Mouse (Mus musculus): Measurements from ENCODE around the gene Pde6d. TPM values are rescaled to one million over a fixed set of nuclear protein-coding genes. Genes with fewer than 3 reads are reported as not detected.

Pde6d gene
- total RNA-seq, 2 experiments from 2014 or later, result 3.7 to 6.9 TPM

Other genes with a start within 250 kb of the Pde6d start
- 120 and 123 TPM in 2 replicates for gene Ncl, start 223.2 kb downstream of the Pde6d start, total RNA-seq (2015; ENCODE audit: low replicate concordance)
- gene Ncl, start 223.2 kb downstream of the Pde6d start, total RNA-seq (2017; ENCODE audit: low replicate concordance), result 80.3 and 144 TPM in 2 replicates
- not detected in 2 replicates for gene Nmur1, start 156.4 kb downstream of the Pde6d start, total RNA-seq (2015; ENCODE audit: low replicate concordance)
- gene Nmur1, start 156.4 kb downstream of the Pde6d start, total RNA-seq (2017; ENCODE audit: low replicate concordance), result not detected in 2 replicates
- not detected in 2 replicates for gene Tex44, start 156.3 kb downstream of the Pde6d start, total RNA-seq (2015; ENCODE audit: low replicate concordance)
- not detected in 2 replicates for gene Tex44, start 156.3 kb downstream of the Pde6d start, total RNA-seq (2017; ENCODE audit: low replicate concordance)
- 1,027 and 1,158 TPM in 2 replicates for gene Ptma, start 55.9 kb downstream of the Pde6d start, total RNA-seq (2015; ENCODE audit: low replicate concordance)
- gene Ptma, start 55.9 kb downstream of the Pde6d start, total RNA-seq (2017; ENCODE audit: low replicate concordance), result 910 and 1,101 TPM in 2 replicates
- 4.6 and 6.1 TPM in 2 replicates for gene Cops7b, start 275 bp upstream of the Pde6d start, total RNA-seq (2015; ENCODE audit: low replicate concordance)
- 2.6 and 5.6 TPM in 2 replicates for gene Cops7b, start 275 bp upstream of the Pde6d start, total RNA-seq (2017; ENCODE audit: low replicate concordance)
- not detected in 2 replicates for gene Nppc, start 87.9 kb upstream of the Pde6d start, total RNA-seq (2015; ENCODE audit: low replicate concordance)
- not detected in 2 replicates for gene Nppc, start 87.9 kb upstream of the Pde6d start, total RNA-seq (2017; ENCODE audit: low replicate concordance)
- 5.0 and 5.2 TPM in 2 replicates for gene Dis3l2, start 121.2 kb upstream of the Pde6d start, total RNA-seq (2015; ENCODE audit: low replicate concordance)
- 2.1 and 3.6 TPM in 2 replicates for gene Dis3l2, start 121.2 kb upstream of the Pde6d start, total RNA-seq (2017; ENCODE audit: low replicate concordance)

Measured in erythroblast, adult 5-6 weeks (primary cell).